Mouse (Mus musculus) heart, postnatal 10 days (tissue): ENCODE data around the gene Vmn1r130. TPM values are rescaled to one million over a fixed set of nuclear protein-coding genes. Genes with fewer than 3 reads are reported as not detected.
"Not testable (repeated sequence)": the region's sequence is repeated elsewhere in the genome, so short reads cannot be mapped to it uniquely, and the experiment has no call there.

ENCODE experiments used
- DNase-seq, 2 experiments: peaks; one replicate each; pipeline ENCODE4 v3.0.0; 2021
- intact Hi-C: fragments of 180-260 bp; cut with DNase I; formaldehyde crosslinking; loops from one replicate; pipeline ENCODE4 v1.15.1; 2025
- total RNA-seq, 2 experiments: library from RNA; stranded (reverse); gene quantifications; 2 replicates each; pipeline ENCODE4 v1.2.3; 2021

Vmn1r130 gene
- not detected for total RNA-seq

GRCm38 (mm10) chr7:21511480-21511879, at the start of gene Vmn1r130:
TSS of gene Vmn1r130 (plus strand) at chr7:21511780.
- intact Hi-C loops, DNase-seq: not testable (repeated sequence)

DNA sequence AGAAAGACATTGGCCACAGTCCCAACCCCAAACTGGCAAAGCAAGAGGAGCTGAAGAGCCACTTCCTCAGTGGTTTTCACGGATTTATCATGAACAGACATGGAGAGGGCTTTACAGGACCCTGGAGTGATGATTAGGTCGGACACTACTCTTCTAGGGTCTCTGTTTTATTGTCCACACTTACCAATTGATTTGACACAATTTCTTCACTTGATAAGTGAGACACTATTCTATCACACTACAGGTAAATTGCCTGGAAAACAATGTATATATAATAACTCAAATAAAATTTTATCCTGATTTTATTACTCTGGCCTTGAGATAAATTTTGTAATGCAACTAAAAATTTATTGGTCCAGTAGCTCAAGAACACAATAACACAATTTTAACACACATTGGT, 34.4 kb downstream of the Vmn1r130 start, which contains the start of gene Vmn1r131:
Gene Vmn1r131, minus strand, starts transcription at position 101 of the 400 bp plus-strand sequence.
- DNase-seq, intact Hi-C loops: not testable (repeated sequence)

Other genes starting within 250 kb of the Vmn1r130 start
- not detected for gene Vmn1r125, start 239.6 kb upstream of the Vmn1r130 start, total RNA-seq
- not detected for gene Vmn1r126, start 210.3 kb upstream of the Vmn1r130 start, total RNA-seq
- not detected for gene Vmn1r127, start 191.9 kb upstream of the Vmn1r130 start, total RNA-seq
- gene Vmn1r128, start 162.4 kb upstream of the Vmn1r130 start, total RNA-seq = not detected
- not detected for gene Vmn1r129, start 150.5 kb upstream of the Vmn1r130 start, total RNA-seq
- gene Gm6882, start 79.0 kb upstream of the Vmn1r130 start, total RNA-seq = not detected
- not detected for gene Vmn1r131, start 34.3 kb downstream of the Vmn1r130 start, total RNA-seq
- gene Vmn1r132, start 102.3 kb downstream of the Vmn1r130 start, total RNA-seq = not detected
- not detected for gene Gm4175, start 249.7 kb downstream of the Vmn1r130 start, total RNA-seq